Mouse (Mus musculus) limb, embryonic 13.5 days (tissue): ENCODE results near the gene Rpl27. TPM values are rescaled to one million over a fixed set of nuclear protein-coding genes. Genes with fewer than 3 reads are reported as not detected.
"Not testable (repeated sequence)": the region's sequence is repeated elsewhere in the genome, so short reads cannot be mapped to it uniquely, and the experiment has no call there.

Source experiments
- ATAC-seq: fragments of 200-750 bp; cut with Nextera tagmentation; 2 replicates; pipeline ENCODE4 v1.8.0; 2017; ENCODE audit warnings: low read depth, moderate number of reproducible peaks, moderate TSS enrichment; ENCODE audit not compliant: low FRiP score
- H3K27ac ChIP-seq: fragments of 300-500 bp; sonication (generic); 2 replicates; pipeline ENCODE4 v1.5.1; 2015; ENCODE audit warnings: inconsistent platforms, mild to moderate bottlenecking, moderate library complexity
- H3K27me3 ChIP-seq: fragments of 300-500 bp; sonication (generic); 2 replicates; pipeline ENCODE4 v1.6.1; 2015; ENCODE audit warnings: mild to moderate bottlenecking, inconsistent platforms
- H3K36me3 ChIP-seq: fragments of 300-500 bp; sonication (generic); 2 replicates; pipeline ENCODE4 v1.6.1; 2015; ENCODE audit warnings: inconsistent platforms, mild to moderate bottlenecking, moderate library complexity
- H3K4me1 ChIP-seq: fragments of 300-500 bp; sonication (generic); 2 replicates; pipeline ENCODE4 v1.6.1; 2015; ENCODE audit warnings: inconsistent platforms
- H3K4me2 ChIP-seq: fragments of 300-500 bp; sonication (generic); replicated peaks from 2 replicates; pipeline ENCODE4 v1.6.1; 2015; ENCODE audit warnings: inconsistent platforms, mild to moderate bottlenecking, moderate library complexity
- H3K4me3 ChIP-seq: fragments of 300-500 bp; sonication (generic); 2 replicates; pipeline ENCODE4 v1.5.1; 2015; ENCODE audit warnings: moderate library complexity, mild to moderate bottlenecking, inconsistent platforms
- H3K9ac ChIP-seq: fragments of 300-500 bp; sonication (generic); 2 replicates; pipeline ENCODE4 v1.6.1; 2015; ENCODE audit warnings: mild to moderate bottlenecking, inconsistent platforms
- H3K9me3 ChIP-seq: fragments of 300-500 bp; sonication (generic); 2 replicates; pipeline ENCODE4 v1.6.1; 2016; ENCODE audit warnings: inconsistent platforms
- WGBS: fragments of 180-500 bp; shearing (Covaris S2); methylation state at CpG from one replicate; pipeline ENCODE4 v1.1.7; 2015; 5-methylcytosine and 5-hydroxymethylcytosine counted together
- polyA plus RNA-seq: library from polyadenylated mRNA; unstranded; fragments of >200 nt; fragmentation: Nextera tagmentation; extraction: Ambion mirVana; gene quantifications from 2 replicates; pipeline ENCODE4 v1.2.1, GENCODE M21; 2015

The Rpl27 gene
- polyA plus RNA-seq, 1 experiment from 2014 or later, result 328 TPM

- ATAC-seq, result no peak; the same call in 1 of the 2 replicates
- H3K4me2 ChIP-seq, result peak overlapping the region; percentile 60
- 87% methylated on average over 4 of the region's 4 CpGs for WGBS
- no peak overlapping the region for H3K27ac ChIP-seq
- H3K27me3 ChIP-seq, result no peaks in the 10 kb centered on the region
- peak overlapping the region; percentile 42 for H3K4me3 ChIP-seq
- peak overlapping the region; percentile 62 for H3K9ac ChIP-seq
- peaks cover 23% of the 10 kb centered on the region for H3K4me1 ChIP-seq
- peaks cover 21% of the 10 kb centered on the region for H3K36me3 ChIP-seq
- no peaks in the 10 kb centered on the region for H3K9me3 ChIP-seq
Observed at GRCm38 (mm10) chr11:101448899-101449298, 6.8 kb downstream of the Rpl27 start.

GRCm38 (mm10) chr11:101449596-101449995 is 7.5 kb downstream of the Rpl27 start:
- H3K36me3 ChIP-seq, result peaks cover 14% of the 10 kb centered on the region
- ATAC-seq, H3K27me3 ChIP-seq, H3K4me2 ChIP-seq, H3K4me3 ChIP-seq, H3K9me3 ChIP-seq, H3K9ac ChIP-seq, H3K27ac ChIP-seq: not testable (repeated sequence)
- peaks cover 20% of the 10 kb centered on the region; the same call in 1 of the 2 replicates for H3K4me1 ChIP-seq
- 83% methylated on average over 4 of the region's 4 CpGs for WGBS

DNA sequence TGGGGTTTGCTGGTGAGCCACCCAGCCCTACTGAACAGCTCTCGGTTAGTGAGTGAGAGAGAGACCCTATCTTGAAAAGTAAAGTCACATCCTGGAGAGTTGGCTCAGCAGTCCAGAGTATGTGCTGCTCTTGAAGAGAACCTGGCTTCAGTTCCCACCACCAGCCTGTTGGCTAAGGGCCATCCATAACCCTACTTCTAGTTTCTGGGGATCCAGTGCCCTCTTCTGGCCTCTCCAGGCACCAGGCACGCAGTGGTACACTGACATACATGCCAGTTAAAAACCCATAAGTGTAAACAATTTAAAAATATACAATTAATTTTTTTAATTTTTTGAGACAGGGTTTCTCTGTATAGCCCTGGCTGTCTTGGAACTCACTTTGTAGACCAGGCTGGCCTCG is 8.3 kb downstream of the Rpl27 start:
- H3K4me1 ChIP-seq, result peaks cover 22% of the 10 kb centered on the region
- peaks cover 8% of the 10 kb centered on the region for H3K36me3 ChIP-seq
- 78% methylated on average over 3 of the region's 3 CpGs for WGBS
- H3K27ac ChIP-seq, result no peak overlapping the region
- H3K4me3 ChIP-seq, result no peak overlapping the region
- no peak overlapping the region for H3K4me2 ChIP-seq
- H3K9ac ChIP-seq, result no peak overlapping the region
- ATAC-seq, result no peak
- H3K9me3 ChIP-seq, result no peaks in the 10 kb centered on the region
- no peaks in the 10 kb centered on the region for H3K27me3 ChIP-seq

- H3K4me2 ChIP-seq, result no peak overlapping the region
- H3K9ac ChIP-seq, result no peak overlapping the region
- no peak overlapping the region for H3K4me3 ChIP-seq
- WGBS, result 92% methylated on average over 10 of the region's 10 CpGs
- H3K27me3 ChIP-seq, result no peaks in the 10 kb centered on the region
- H3K9me3 ChIP-seq, result no peaks in the 10 kb centered on the region
- peaks cover 22% of the 10 kb centered on the region for H3K4me1 ChIP-seq
- ATAC-seq, result no peak
- no peak overlapping the region for H3K27ac ChIP-seq
- H3K36me3 ChIP-seq, result peaks cover 3% of the 10 kb centered on the region; the same call in 1 of the 2 replicates
Observed at GRCm38 (mm10) chr11:101451536-101451935, 9.4 kb downstream of the Rpl27 start.

DNA sequence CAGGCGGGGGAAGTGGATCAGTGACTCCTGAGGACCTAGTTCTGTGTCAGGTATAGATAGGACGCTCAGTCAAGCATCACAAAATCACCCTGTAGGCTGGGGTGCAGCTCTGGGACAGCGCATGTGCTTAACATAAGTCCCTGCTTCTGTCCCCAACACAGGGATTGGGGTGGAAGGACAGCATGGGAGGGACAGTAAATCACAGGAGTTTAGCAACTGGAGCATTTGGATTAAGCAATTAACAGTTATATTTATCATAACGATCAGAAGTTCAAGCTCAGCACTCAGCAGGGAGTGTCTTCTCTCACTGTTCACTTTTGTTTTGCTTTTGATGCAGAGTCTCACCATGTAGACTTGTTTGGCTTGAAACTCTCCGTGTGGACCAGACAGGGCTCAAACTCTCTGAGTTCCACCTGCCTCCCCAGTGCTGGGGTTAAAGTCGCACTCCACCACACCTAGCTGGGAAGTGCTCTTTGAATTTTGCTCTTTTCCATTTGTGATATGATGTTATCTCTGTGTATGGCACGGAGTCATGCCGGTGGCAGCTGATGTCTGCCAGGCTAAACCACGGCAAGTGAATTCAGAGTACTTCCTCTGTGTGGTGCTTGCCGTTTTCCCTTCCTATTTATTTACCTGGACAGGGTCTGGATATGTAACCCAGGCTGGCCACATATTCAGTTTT is 10.1 kb downstream of the Rpl27 start:
- Histone ChIP-seq H3K27me3 (no peaks in the 10 kb centered on the region), H3K9me3 (no peaks in the 10 kb centered on the region), H3K27ac (no peak overlapping the region), H3K4me1 (peaks cover 22% of the 10 kb centered on the region), H3K4me3 (no peak overlapping the region), H3K4me2 (no peak overlapping the region), H3K36me3 (no peaks in the 10 kb centered on the region; the same call in 1 of the 2 replicates), H3K9ac (no peak overlapping the region)
- 71% methylated on average over 10 of the region's 10 CpGs for WGBS
- no peak for ATAC-seq

DNA sequence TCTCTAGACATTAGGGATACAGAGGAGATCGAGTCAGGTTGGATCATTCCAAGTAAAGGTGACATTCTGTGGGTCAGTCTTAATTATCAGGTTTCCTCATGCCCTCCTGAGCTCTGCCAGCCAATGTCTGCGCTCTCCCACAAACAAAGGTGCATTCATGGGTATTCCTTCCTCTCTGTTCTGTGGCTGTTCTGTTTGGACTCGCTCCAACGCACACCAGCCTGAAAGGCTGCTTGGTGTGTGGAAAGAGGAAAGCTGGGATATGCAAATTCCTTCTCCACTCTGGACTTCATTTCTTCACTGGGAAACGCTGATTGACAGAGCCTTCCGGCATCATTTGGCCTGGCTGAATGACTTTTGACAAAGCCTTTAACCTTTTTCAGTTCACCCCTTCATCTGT is 12.6 kb downstream of the Rpl27 start:
- no peak for ATAC-seq
- Histone ChIP-seq H3K9ac (no peak overlapping the region), H3K4me1 (peaks cover 9% of the 10 kb centered on the region), H3K27ac (peak overlapping the region; percentile 15; the same call in 1 of the 2 replicates), H3K4me2 (no peak overlapping the region), H3K27me3 (no peaks in the 10 kb centered on the region), H3K4me3 (no peak overlapping the region), H3K9me3 (no peaks in the 10 kb centered on the region), H3K36me3 (peaks cover 19% of the 10 kb centered on the region)
- 72% methylated on average over 6 of the region's 6 CpGs for WGBS

- WGBS, result 90% methylated on average over 7 of the region's 7 CpGs
- Histone ChIP-seq H3K27me3 (no peaks in the 10 kb centered on the region), H3K4me1 (peaks cover 9% of the 10 kb centered on the region), H3K9me3 (no peaks in the 10 kb centered on the region), H3K4me2 (no peak overlapping the region), H3K27ac (no peak overlapping the region), H3K36me3 (peaks cover 28% of the 10 kb centered on the region), H3K9ac (no peak overlapping the region), H3K4me3 (no peak overlapping the region)
- ATAC-seq, result no peak
Observed at GRCm38 (mm10) chr11:101455627-101456026, 13.5 kb downstream of the Rpl27 start.

GRCm38 (mm10) chr11:101457631-101458030 is 15.5 kb downstream of the Rpl27 start:
- no peaks in the 10 kb centered on the region for H3K27me3 ChIP-seq
- H3K4me3 ChIP-seq, result no peak overlapping the region
- H3K4me1 ChIP-seq, result peaks cover 14% of the 10 kb centered on the region
- ATAC-seq, result no peak
- WGBS, result 90% methylated on average over 9 of the region's 9 CpGs
- no peak overlapping the region for H3K4me2 ChIP-seq
- H3K27ac ChIP-seq, result no peak overlapping the region
- no peak overlapping the region for H3K9ac ChIP-seq
- peaks cover 46% of the 10 kb centered on the region for H3K36me3 ChIP-seq
- H3K9me3 ChIP-seq, result no peaks in the 10 kb centered on the region

DNA sequence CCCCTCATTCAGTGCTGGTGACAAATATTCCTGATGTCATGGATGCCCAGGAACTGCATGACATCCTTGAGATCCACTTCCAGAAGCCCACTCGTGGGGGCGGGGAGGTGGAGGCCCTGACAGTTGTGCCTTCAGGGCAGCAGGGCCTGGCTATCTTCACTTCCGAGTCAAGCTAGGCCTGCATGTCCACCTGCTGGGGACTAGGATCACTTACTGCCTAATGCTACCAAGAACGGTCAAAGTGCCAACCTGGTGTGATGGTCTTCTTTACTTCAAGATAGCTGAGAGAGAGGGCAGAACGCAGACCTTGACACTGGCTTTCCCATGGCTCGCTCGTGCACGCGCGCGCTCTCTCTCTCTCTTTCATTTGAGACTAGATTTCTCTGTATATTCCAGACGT is 16.1 kb downstream of the Rpl27 start:
- Histone ChIP-seq H3K27me3 (no peaks in the 10 kb centered on the region), H3K36me3 (peaks cover 51% of the 10 kb centered on the region), H3K9me3 (no peaks in the 10 kb centered on the region), H3K9ac (no peak overlapping the region), H3K4me1 (peaks cover 20% of the 10 kb centered on the region), H3K4me3 (no peak overlapping the region), H3K27ac (no peak overlapping the region), H3K4me2 (no peak overlapping the region)
- WGBS, result 83% methylated on average over 12 of the region's 12 CpGs
- no peak for ATAC-seq

- Histone ChIP-seq H3K27me3 (no peaks in the 10 kb centered on the region), H3K36me3 (peaks cover 51% of the 10 kb centered on the region), H3K27ac (no peak overlapping the region), H3K4me3 (no peak overlapping the region), H3K9ac (no peak overlapping the region), H3K4me1 (peaks cover 30% of the 10 kb centered on the region), H3K4me2 (no peak overlapping the region), H3K9me3 (no peaks in the 10 kb centered on the region)
- 45% methylated on average over 6 of the region's 6 CpGs for WGBS
- ATAC-seq, result no peak
Observed at GRCm38 (mm10) chr11:101459716-101460115, 17.6 kb downstream of the Rpl27 start.

- no peaks in the 10 kb centered on the region for H3K27me3 ChIP-seq
- H3K27ac ChIP-seq, result no peak overlapping the region
- H3K9ac ChIP-seq, result no peak overlapping the region
- H3K4me1 ChIP-seq, result peaks cover 28% of the 10 kb centered on the region
- ATAC-seq, result no peak
- H3K36me3 ChIP-seq, result peaks cover 51% of the 10 kb centered on the region
- H3K9me3 ChIP-seq, result no peaks in the 10 kb centered on the region
- WGBS, result 84% methylated on average over 15 of the region's 15 CpGs
- H3K4me2 ChIP-seq, result no peak overlapping the region
- H3K4me3 ChIP-seq, result no peak overlapping the region
Observed at GRCm38 (mm10) chr11:101460321-101460720, 18.2 kb downstream of the Rpl27 start.

DNA sequence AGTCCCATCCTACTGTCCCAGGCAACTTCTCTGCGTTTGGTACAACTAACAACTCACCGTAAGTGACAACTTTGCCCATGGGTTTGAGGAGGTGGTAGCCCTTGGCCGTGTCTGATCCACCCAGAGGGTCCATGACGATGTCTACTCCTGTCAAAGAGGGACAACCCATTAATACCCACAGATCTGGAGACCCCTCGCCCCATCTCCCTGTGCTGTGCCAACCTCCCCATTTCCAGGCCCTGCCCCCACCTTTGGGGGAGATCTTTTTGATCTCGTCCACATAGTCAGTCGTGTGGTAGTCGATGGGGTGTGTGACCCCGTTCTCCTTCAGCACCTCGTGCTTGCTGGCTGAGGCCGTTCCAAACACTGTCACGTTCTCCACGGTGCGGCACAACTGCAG is 20.0 kb downstream of the Rpl27 start:
- no peak for ATAC-seq
- Histone ChIP-seq H3K27me3 (no peaks in the 10 kb centered on the region), H3K27ac (no peak overlapping the region), H3K36me3 (peaks cover 51% of the 10 kb centered on the region), H3K4me2 (no peak overlapping the region), H3K9me3 (no peaks in the 10 kb centered on the region), H3K4me1 (peaks cover 29% of the 10 kb centered on the region), H3K9ac (no peak overlapping the region), H3K4me3 (no peak overlapping the region)
- 84% methylated on average over 14 of the region's 14 CpGs for WGBS
